Mouse (Mus musculus): ENCODE results near the gene Gm30191.

DNA sequence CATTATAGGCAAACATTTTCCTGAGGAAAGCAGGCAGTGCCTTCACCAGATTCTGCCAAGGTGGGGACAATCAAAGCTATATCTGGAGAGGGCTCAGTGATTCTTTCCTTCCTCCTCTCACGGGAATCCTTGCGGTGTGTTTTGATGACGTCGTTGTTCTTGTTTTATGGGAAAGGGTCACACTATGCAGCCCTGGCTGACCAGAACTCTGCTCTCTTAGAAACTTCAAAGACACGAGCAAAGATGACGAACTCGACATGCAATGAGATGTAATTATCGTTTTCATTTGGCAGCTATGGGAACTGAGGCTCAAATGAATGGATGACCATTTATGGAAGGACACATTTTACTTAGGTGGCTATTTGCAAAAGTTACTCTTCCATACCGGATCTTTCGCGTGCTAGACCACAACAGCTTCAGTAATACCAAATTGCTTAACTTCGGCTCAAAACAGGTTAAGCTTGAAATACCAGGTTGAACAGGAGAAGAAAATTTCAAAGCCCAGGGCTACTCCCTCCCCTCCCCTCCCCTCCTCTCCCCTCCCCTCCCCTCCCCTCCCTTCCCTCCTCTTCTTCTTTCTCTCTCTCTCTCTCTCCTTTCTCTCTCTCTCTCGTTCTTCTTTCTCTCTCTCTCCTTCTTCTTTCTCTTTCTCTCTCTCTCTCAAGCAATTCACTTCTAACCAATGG lies 26.1 kb downstream of the Gm30191 start:
- TF ChIP-seq GATA1 (IDR thresholded peaks at IDR 0.05; ENCODE audit: borderline replicate concordance, low read length) (no peak), FLI1 (IDR thresholded peaks at IDR 0.05; ENCODE audit: low read length) (no peak)

Measured in megakaryocyte, embryonic 14.5 days (primary cell).